Mouse (Mus musculus): ENCODE data around the gene Eras.
"Not testable (repeated sequence)": the region's sequence is repeated elsewhere in the genome, so short reads cannot be mapped to it uniquely, and the experiment has no call there.

Gene Eras

DNA sequence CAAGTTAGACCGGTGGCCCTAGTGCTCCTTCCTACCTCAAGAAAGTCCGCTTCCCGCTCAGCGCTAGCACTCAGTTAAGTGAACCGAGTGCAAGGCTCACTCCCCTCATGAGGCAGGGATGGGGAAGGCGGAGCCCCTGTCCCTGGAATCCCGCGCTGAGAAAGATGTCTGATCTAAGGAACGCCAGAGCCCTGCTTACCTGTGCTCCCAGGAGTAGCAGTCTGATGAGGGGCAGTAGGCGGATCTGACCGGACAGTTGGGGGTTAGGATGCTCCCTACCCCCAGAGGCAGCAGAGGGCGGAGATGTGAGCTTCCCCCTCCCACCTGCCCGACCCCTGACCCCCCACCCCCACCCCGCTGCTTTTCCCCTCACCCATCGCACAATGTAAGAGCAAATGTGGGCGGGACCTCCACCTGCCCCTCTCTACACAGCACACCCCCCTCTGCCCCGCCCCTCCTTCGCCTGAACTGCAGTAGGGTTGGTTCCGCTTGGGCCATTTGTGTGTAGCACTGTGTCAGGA lies at the start of gene Eras:
Gene Eras (minus strand): TSS at position 338 of the 521 bp plus-strand sequence.
- DNase-seq (ENCODE audit: low spot score) = no peak

- no peak for DNase-seq (ENCODE audit: low spot score)
Observed at GRCm38 (mm10) chrX:7977892-7978291, 49.5 kb upstream of the Eras start, which contains the start of gene Gata1. Gene Gata1, minus strand, starts transcription at chrX:7978071.

DNA sequence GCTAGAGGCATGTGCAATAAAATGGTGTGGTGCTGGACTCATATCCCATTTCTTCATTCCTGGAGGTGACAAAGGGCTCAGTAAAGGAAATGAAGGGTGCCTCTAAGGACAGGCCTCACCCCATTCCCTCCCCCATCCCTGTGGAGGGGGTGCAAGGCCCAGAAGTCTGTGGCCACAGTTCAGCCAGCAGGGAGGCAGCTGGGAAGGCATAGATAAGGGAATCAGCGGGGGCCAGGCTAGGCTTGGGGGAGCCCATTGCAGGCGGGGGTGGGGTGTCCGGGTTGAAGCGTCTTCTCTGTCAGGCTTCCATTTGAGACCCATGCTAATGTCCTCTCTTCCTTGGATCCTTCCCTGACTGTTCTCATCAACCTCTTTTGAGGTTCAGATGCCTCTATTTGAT lies 42.9 kb upstream of the Eras start:
- no peak for DNase-seq (ENCODE audit: low spot score)

DNA sequence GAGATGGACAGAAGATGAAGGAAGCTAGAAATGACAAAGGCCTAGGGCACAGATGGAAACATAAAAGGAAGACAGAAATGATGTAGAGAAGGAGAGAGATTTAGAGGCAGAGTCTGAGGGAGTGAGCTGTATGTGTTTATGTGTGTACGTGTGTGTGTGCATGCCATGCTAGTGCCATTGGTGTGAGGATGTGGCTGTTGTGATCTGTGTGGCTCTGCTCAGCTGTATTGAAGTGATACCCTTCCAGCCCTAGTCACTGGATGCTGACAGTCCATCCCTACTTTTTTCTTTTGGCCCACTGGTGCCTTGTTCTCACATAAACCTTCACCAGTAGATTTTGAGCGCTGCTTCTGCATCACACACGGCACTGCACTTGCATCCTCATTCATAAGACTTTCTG lies 40.5 kb upstream of the Eras start:
- no peak for DNase-seq (ENCODE audit: low spot score)

DNA sequence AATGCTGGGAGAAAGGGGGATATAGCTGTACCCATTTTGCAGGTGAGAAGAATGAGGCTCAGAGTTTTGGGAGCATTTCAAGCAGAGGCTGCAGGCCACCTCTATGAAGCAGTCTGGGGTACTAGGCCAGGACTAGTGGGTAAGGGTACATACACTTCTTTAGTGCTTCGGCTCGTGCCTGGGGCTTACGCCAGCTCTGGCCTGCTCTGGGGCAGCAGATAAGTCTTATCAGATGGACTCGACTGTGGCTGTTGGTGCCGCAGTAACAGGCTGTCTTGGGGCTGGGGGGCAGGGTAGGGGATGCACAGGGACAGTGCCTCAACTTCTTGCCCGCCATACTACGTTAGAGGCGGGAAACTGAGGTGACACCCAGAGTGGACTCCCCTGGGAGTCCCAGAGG lies 39.8 kb upstream of the Eras start:
- DNase-seq (ENCODE audit: low spot score) = no peak

GRCm38 (mm10) chrX:7967596-7968201 lies 39.3 kb upstream of the Eras start:
- no peak for DNase-seq (ENCODE audit: low spot score)

GRCm38 (mm10) chrX:7966161-7966560 lies 37.8 kb upstream of the Eras start:
- no peak for DNase-seq (ENCODE audit: low spot score)

- DNase-seq (ENCODE audit: low spot score) = no peak
Observed at GRCm38 (mm10) chrX:7963829-7964626, 35.6 kb upstream of the Eras start.

DNA sequence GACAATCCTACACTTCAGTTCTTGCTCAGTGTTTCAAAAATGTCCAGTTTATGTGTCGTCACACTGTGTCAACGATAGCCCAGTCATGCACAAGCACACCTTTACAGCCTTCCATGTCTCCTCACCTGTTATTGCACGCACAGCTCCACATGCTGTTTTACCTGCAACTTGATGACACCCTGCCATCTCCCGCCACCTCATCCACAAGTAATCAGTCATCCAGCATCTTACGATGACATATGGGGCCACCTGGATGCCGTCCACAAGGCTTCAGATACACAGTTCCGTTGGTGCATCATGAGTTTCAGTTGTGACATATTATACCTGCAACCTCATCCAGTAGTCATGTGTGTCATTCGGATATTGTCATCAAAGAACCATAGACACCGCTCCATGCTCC lies 30.5 kb upstream of the Eras start:
- no peak for DNase-seq (ENCODE audit: low spot score)

GRCm38 (mm10) chrX:7950091-7950490 lies 21.7 kb upstream of the Eras start:
- DNase-seq (ENCODE audit: low spot score) = no peak

DNA sequence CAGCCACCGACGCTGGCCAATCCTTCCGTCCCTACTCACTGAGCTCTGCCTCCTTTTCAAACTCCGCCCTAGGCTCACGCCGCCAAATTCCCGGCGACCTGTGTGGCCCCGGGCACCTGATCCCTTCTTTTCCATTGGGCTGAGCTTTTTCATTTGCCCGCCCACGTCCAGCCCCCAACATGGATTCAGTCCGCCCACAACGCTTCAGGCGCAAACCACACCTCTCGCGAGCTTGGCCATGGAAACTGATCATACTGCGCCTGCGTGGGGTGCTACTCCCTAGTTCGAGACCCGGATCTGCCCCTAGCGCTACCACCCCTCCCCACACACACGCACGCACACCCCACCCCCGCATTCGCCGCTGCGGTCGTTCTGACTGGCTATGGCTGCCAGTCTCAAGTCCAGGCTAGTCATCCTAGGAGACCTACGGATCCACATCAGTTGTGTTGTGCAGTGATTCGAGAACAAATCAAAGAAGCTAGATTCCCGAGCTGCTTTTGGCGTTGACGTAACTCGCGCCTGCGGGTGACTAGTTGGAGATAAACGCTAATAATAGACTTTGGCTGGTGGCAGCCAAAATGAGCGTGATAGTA lies 19.6 kb upstream of the Eras start:
- peak; percentile 72 for DNase-seq (ENCODE audit: low spot score)

- no peak for DNase-seq (ENCODE audit: low spot score)
Observed at GRCm38 (mm10) chrX:7947108-7947899, 18.9 kb upstream of the Eras start, which contains the start of gene Hdac6. Gene Hdac6, minus strand, starts transcription at chrX:7947889.

GRCm38 (mm10) chrX:7945618-7946017 lies 17.2 kb upstream of the Eras start:
- DNase-seq (ENCODE audit: low spot score) = no peak

DNA sequence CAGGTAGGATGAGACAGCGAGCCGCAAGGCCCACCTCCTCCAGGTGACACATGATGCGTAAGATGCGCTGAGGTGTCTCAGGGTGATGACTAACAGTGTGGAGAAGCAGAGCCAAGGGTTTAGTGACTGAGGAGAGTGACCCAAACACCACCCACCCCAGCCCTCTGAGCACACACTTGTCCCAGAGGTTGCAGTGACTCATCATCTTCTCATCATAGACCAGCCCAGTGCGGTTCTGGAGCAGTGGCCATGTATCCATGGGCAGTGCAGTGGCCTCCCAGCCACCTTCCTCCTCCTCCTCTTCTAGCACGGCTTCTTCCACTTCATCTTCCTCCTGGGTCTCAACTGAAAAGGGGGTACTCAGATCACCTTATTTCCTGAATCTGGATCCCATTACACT lies 9.3 kb upstream of the Eras start:
- no peak for DNase-seq (ENCODE audit: low spot score)

DNA sequence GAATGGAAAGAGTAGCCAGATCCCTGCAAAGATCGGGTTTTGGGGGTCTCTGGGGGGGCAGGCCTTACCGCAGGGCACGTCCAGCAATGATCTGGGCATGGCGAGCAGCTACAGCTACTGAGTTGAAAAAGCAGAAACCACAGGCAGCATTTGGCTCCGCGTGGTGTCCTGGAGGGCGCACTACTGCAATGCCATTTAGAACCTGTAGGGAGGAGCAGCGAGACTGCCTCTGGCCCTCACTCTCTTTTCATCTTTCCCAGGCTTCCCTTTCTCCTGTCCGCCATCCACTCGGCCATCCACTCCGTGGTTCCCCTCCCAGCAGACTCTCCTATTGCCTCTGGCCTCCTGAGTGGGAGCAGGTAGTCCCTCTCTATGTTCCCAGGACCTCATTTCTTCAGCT lies 8.5 kb upstream of the Eras start:
- DNase-seq (ENCODE audit: low spot score) = no peak

- DNase-seq (ENCODE audit: low spot score) = no peak
Observed at GRCm38 (mm10) chrX:7927116-7927515, 1.3 kb downstream of the Eras start.

GRCm38 (mm10) chrX:7926266-7926665 lies 2.1 kb downstream of the Eras start:
- DNase-seq (ENCODE audit: low spot score) = no peak

DNA sequence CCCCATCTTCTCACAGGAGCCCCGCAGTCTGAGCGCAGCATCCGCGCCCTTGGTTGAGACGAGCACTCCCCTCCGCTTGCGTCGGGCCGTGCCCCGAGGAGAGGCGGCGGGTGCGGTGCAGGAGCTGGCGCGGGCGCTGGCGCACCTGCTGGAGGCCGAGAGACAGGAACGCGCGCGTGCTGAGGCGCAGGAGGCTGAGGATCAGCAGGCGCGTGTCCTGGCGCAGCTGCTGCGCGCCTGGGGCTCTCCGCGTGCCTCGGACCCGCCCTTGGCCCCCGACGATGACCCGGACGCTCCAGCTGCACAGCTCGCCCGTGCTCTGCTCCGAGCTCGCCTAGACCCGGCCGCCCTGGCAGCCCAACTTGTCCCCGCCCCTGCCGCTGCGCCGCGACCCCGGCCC lies 6.4 kb downstream of the Eras start:
- no peak for DNase-seq (ENCODE audit: low spot score)

DNA sequence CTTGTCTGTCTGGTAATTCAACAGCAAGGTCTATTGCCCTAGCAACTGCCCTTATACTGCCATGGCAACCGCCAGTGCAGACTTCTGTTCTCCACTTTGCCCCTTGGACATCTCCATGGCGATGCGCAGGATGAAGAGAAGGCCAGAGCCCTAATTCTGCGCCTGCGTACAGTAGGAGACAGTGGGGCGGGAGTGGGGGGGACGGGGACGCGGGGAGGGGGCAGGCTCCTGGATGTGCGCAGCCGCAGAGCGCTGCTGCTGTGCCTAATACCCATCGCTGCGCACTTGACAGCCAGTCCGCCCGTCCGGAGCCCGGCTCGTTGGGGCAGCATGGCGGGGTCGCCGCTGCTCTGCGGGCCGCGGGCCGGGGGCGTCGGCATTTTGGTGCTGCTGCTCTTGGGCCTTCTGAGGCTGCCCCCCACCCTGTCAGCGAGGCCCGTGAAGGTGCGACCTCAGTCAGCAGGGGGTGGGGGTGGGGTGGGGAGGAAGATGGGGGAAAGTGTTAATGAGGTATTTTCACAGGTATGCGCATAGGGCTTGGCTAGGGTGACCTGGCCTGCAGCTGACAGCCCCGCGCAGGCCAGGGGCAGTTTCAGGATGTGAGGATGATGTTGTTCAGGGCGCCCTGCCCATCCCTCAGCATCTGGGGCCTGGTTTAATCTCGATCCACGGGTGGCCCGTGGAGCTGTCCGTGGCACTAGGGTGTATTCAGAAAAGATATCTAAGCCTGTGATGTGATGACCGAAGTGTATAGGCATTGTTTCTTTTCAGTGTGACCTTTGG lies 8.6 kb downstream of the Eras start, which contains the start of gene Pcsk1n:
Gene Pcsk1n (plus strand): TSS at position 222 of the 783 bp plus-strand sequence.
- DNase-seq (ENCODE audit: low spot score) = no peak

DNA sequence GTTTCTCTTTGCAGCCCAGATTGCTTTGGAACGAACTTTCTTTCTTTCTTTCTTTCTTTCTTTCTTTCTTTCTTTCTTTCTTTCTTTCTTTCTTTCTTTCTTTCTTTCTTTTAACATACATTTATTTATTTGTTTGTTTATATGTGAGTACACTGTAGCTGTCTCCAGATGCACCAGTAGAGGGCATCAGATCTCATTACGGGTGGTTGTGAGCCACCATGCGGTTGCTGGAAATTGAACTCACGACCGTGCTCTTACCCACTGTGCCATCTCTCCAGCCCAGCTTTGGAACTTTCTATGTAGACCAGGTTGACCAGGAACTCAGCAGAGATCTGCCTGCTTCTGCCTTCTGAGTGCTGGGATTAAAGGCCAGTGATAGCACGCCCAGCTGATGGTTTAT lies 10.4 kb downstream of the Eras start:
- not testable (repeated sequence) for DNase-seq (ENCODE audit: low spot score)

DNA sequence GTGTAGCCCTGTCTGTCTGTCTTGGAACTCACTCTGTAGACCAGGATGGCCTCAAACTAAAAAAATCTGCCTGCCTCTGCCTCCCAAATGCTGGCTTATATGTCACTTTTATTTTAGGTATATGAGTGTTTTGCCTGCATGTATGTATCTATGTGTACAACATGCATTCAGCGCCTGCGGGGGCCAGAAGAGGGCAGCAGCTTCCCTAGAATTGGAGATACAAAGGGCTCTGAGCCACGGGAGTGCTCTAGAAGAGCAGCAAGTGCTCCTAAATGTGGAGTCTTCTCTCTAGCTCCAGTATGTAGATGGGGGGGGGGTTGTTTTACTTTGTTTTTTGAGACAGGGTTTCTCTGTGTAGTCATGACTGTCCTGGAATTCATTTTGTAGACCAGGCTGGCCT lies 12.7 kb downstream of the Eras start:
- not testable (repeated sequence) for DNase-seq (ENCODE audit: low spot score)
